Mouse (Mus musculus) ES-E14 (cell line): ENCODE results near the gene Galns.

ENCODE experiments used
- CHD2 ChIP-seq: IDR thresholded peaks from 2 replicates; pipeline ENCODE4 v1.6.1; 2014; ENCODE audit warnings: mild to moderate bottlenecking, low read depth, low read length, inconsistent platforms
- HCFC1 ChIP-seq: IDR thresholded peaks from 2 replicates; pipeline ENCODE4 v1.6.1; 2012; ENCODE audit warnings: low read length, inconsistent platforms, borderline replicate concordance; ENCODE audit not compliant: insufficient read depth

DNA sequence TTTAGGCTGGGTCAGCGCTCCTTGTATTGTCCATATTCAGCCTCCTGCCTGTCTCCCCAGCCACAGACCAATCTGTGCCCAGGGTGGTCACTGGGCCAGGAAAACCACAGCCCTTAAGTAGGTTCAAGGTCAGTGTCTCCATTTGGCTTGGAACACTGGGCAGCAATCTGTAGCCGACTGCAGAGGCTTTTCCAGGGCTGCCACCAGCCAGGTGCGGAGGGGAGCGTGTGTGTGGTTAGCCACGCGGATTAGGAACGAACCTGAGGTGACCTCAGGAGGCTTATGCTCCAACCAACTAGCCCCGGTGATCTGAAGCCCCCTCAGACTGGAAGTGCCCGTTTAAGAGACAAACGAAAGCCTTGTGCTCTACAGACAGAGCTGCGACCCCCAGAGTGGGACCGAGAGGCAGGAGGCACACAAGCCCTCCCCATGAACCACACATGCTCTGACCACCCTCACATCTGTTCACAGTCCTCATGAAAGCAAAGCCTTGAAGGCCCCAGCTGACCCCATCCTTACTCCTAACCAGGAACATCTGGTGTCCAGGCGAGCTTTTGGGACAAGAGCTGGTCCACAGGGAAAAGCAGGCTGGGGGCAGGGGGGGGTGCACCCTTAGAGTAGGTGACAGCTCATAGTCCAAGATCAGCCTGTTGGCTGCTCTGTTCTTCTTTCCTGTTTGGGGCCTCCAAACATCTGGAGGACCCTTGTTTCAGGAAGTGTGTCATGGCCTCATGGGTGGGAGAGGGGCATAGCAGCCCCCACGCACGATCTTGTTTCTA, 37.1 kb upstream of the Galns start:
- TF ChIP-seq CHD2 (no peak), HCFC1 (no peak)
